Comparison of ENCODE assay signal across 8 mouse cellular contexts in the genomic region with DNA sequence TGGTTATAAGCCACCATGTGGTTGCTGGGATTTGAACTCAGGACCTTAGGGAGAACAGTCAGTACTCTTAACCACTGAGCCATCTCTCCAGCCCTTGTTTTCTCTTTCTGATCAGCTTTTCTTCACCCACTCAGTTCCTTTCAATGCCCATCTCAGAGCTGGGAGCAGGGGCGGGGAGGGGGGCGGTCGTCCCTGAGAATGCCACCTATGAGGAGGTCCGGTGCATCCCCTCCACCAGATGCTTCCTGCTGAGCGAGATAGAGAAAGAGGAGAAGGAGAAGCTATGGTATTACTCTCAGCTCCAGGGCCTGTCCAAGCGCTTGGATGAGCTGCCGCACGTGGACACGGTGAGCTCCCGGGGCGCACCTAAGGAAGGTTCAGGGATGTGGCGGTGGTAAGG. TPM values are rescaled to one million over a fixed set of nuclear protein-coding genes. Genes with fewer than 3 reads are reported as not detected.
DNase-seq lines count a peak whose midpoint lies in the region; ATAC-seq lines count a peak whose summit lies in the region.

No protein-coding gene starts in this region.

- no peak overlapping the region for H3K27ac ChIP-seq in kidney, embryonic 16.5 days (ENCODE audit: low read length)
- no peak overlapping the region for H3K27ac ChIP-seq in intestine, embryonic 15.5 days
- no peak overlapping the region for H3K27ac ChIP-seq in midbrain, embryonic 14.5 days (replicated peaks; ENCODE audit: low read depth, low read length)

- no peak for ATAC-seq in kidney, embryonic 16.5 days (ENCODE audit: low FRiP score, low TSS enrichment)
- peak; percentile 2; the same call in 1 of the 2 replicates for ATAC-seq in erythroblast, adult 5-6 weeks (replicated peaks; ENCODE audit: low FRiP score, poor library complexity, severe bottlenecking)
- no peak for ATAC-seq in intestine, embryonic 15.5 days
- ATAC-seq in midbrain, embryonic 14.5 days (ENCODE audit: low FRiP score, low TSS enrichment): no peak

- no peaks in the 10 kb centered on the region for H3K9me3 ChIP-seq in kidney, embryonic 16.5 days (ENCODE audit: low read length)
- no peaks in the 10 kb centered on the region for H3K9me3 ChIP-seq in intestine, embryonic 15.5 days
- no peaks in the 10 kb centered on the region for H3K9me3 ChIP-seq in midbrain, embryonic 14.5 days (ENCODE audit: control insufficient read depth, low read length)

- peak overlapping the region; percentile 48 for H3K4me2 ChIP-seq in kidney, embryonic 16.5 days (replicated peaks; ENCODE audit: low read depth, low read length)
- H3K4me2 ChIP-seq in intestine, embryonic 15.5 days (replicated peaks): peak overlapping the region; percentile 46
- H3K4me2 ChIP-seq in midbrain, embryonic 14.5 days (ENCODE audit: low read length): peak overlapping the region; percentile 35

- no peaks in the 10 kb centered on the region for H3K36me3 ChIP-seq in kidney, embryonic 16.5 days (ENCODE audit: insufficient read depth, low read length)
- no peaks in the 10 kb centered on the region for H3K36me3 ChIP-seq in intestine, embryonic 15.5 days
- peaks cover 75% of the 10 kb centered on the region for H3K36me3 ChIP-seq in midbrain, embryonic 14.5 days (ENCODE audit: control insufficient read depth, insufficient read depth, low read length)

- H3K4me1 ChIP-seq in kidney, embryonic 16.5 days (ENCODE audit: insufficient read depth, low read length): peaks cover 15% of the 10 kb centered on the region
- peaks cover 12% of the 10 kb centered on the region for H3K4me1 ChIP-seq in intestine, embryonic 15.5 days (replicated peaks)
- peaks cover 35% of the 10 kb centered on the region for H3K4me1 ChIP-seq in midbrain, embryonic 14.5 days (ENCODE audit: control insufficient read depth, insufficient read depth, low read length)

- peak overlapping the region; percentile 35 for H3K4me3 ChIP-seq in kidney, embryonic 16.5 days (ENCODE audit: low read length)
- H3K4me3 ChIP-seq in intestine, embryonic 15.5 days (replicated peaks): peak overlapping the region; percentile 11; the same call in 1 of the 2 replicates
- H3K4me3 ChIP-seq in midbrain, embryonic 14.5 days (replicated peaks; ENCODE audit: low read depth, low read length): no peak overlapping the region

- peaks cover 50% of the 10 kb centered on the region for H3K27me3 ChIP-seq in kidney, embryonic 16.5 days (ENCODE audit: insufficient read depth, low read length)
- peaks cover 57% of the 10 kb centered on the region for H3K27me3 ChIP-seq in intestine, embryonic 15.5 days (replicated peaks)
- H3K27me3 ChIP-seq in midbrain, embryonic 14.5 days (ENCODE audit: control insufficient read depth, insufficient read depth, low read length): no peaks in the 10 kb centered on the region

- H3K9ac ChIP-seq in kidney, embryonic 16.5 days (replicated peaks; ENCODE audit: low read length): peak overlapping the region; percentile 31; the same call in 1 of the 2 replicates
- H3K9ac ChIP-seq in intestine, embryonic 15.5 days: no peak overlapping the region
- peak overlapping the region; percentile 20; the same call in 1 of the 2 replicates for H3K9ac ChIP-seq in midbrain, embryonic 14.5 days (replicated peaks; ENCODE audit: low read length)

- 21% methylated on average over 12 of the region's 12 CpGs for WGBS in kidney, embryonic 16.5 days
- 23% methylated on average over 12 of the region's 12 CpGs for WGBS in intestine, embryonic 15.5 days
- 51% methylated on average over 12 of the region's 12 CpGs for WGBS in midbrain, embryonic 14.5 days

- DNase-seq in kidney, postnatal 4 days: no peak
- no peak for DNase-seq in midbrain, embryonic 14.5 days
- no peak for DNase-seq in gastrocnemius, adult 18-20 months (ENCODE audit: low spot score)
- DNase-seq in urinary bladder, postnatal 10 days (ENCODE audit: low spot score): no peak
- no peak for DNase-seq in urinary bladder, postnatal 14 days (ENCODE audit: low spot score)

RNA-seq across cellular contexts. Expression of gene Apc2, which starts 8.7 kb away (rescaled TPM):
- polyA plus RNA-seq in kidney, embryonic 16.5 days (2015; fragmentation: Nextera tagmentation; extraction: Ambion mirVana): 1.6 and 1.9 TPM in 2 replicates
- not detected in 2 replicates for total RNA-seq in erythroblast, adult 5-6 weeks (2015; ENCODE audit: low replicate concordance)
- 0.09 and 0.14 TPM in 2 replicates for total RNA-seq in erythroblast, adult 5-6 weeks (2017; ENCODE audit: low replicate concordance)
- 4.9 and 6.5 TPM in 2 replicates for polyA plus RNA-seq in intestine, embryonic 15.5 days (2015; fragmentation: Nextera tagmentation; extraction: Ambion mirVana)
- 241 and 259 TPM in 2 replicates for polyA plus RNA-seq in midbrain, embryonic 14.5 days (2014; fragmentation: Nextera tagmentation; extraction: Ambion mirVana)
- total RNA-seq in gastrocnemius, adult 18-20 months (2021): under 1 TPM; 0.18 to 0.31 TPM

RNA-seq across cellular contexts. Expression of gene Rps15, which starts 12.2 kb away (rescaled TPM):
- polyA plus RNA-seq in kidney, embryonic 16.5 days (2015; fragmentation: Nextera tagmentation; extraction: Ambion mirVana): 899 and 901 TPM in 2 replicates
- 509 and 541 TPM in 2 replicates for total RNA-seq in erythroblast, adult 5-6 weeks (2015; ENCODE audit: low replicate concordance)
- 422 and 457 TPM in 2 replicates for total RNA-seq in erythroblast, adult 5-6 weeks (2017; ENCODE audit: low replicate concordance)
- polyA plus RNA-seq in intestine, embryonic 15.5 days (2015; fragmentation: Nextera tagmentation; extraction: Ambion mirVana): 974 and 1,020 TPM in 2 replicates
- 622 and 707 TPM in 2 replicates for polyA plus RNA-seq in midbrain, embryonic 14.5 days (2014; fragmentation: Nextera tagmentation; extraction: Ambion mirVana)
- 100 to 1,000 TPM; 703 to 778 TPM for total RNA-seq in gastrocnemius, adult 18-20 months (2021)

RNA-seq across cellular contexts. Expression of gene 2310011J03Rik, which starts 15.9 kb away (rescaled TPM):
- polyA plus RNA-seq in kidney, embryonic 16.5 days (2015; fragmentation: Nextera tagmentation; extraction: Ambion mirVana): 52.9 and 54.8 TPM in 2 replicates
- total RNA-seq in erythroblast, adult 5-6 weeks (2015; ENCODE audit: low replicate concordance): 6.1 and 12.7 TPM in 2 replicates
- total RNA-seq in erythroblast, adult 5-6 weeks (2017; ENCODE audit: low replicate concordance): 3.5 and 3.7 TPM in 2 replicates
- 51.4 and 51.5 TPM in 2 replicates for polyA plus RNA-seq in intestine, embryonic 15.5 days (2015; fragmentation: Nextera tagmentation; extraction: Ambion mirVana)
- polyA plus RNA-seq in midbrain, embryonic 14.5 days (2014; fragmentation: Nextera tagmentation; extraction: Ambion mirVana): 20.4 and 21.6 TPM in 2 replicates
- 1 to 10 TPM; 6.8 to 7.1 TPM for total RNA-seq in gastrocnemius, adult 18-20 months (2021)

RNA-seq across cellular contexts. Expression of gene Pcsk4, which starts 24.8 kb away (rescaled TPM):
- polyA plus RNA-seq in kidney, embryonic 16.5 days (2015; fragmentation: Nextera tagmentation; extraction: Ambion mirVana): 8.6 and 8.8 TPM in 2 replicates
- total RNA-seq in erythroblast, adult 5-6 weeks (2015; ENCODE audit: low replicate concordance): 1.0 TPM in 1 of 2 replicates, not detected in the other
- total RNA-seq in erythroblast, adult 5-6 weeks (2017; ENCODE audit: low replicate concordance): not detected in 2 replicates
- polyA plus RNA-seq in intestine, embryonic 15.5 days (2015; fragmentation: Nextera tagmentation; extraction: Ambion mirVana): 8.1 and 8.8 TPM in 2 replicates
- 2.5 and 3.5 TPM in 2 replicates for polyA plus RNA-seq in midbrain, embryonic 14.5 days (2014; fragmentation: Nextera tagmentation; extraction: Ambion mirVana)
- total RNA-seq in gastrocnemius, adult 18-20 months (2021): under 1 TPM; 0.78 to 0.97 TPM

RNA-seq across cellular contexts. Expression of gene Reep6, which starts 25.3 kb away (rescaled TPM):
- 11.0 and 11.5 TPM in 2 replicates for polyA plus RNA-seq in kidney, embryonic 16.5 days (2015; fragmentation: Nextera tagmentation; extraction: Ambion mirVana)
- 1.7 and 6.0 TPM in 2 replicates for total RNA-seq in erythroblast, adult 5-6 weeks (2015; ENCODE audit: low replicate concordance)
- 2.0 and 4.5 TPM in 2 replicates for total RNA-seq in erythroblast, adult 5-6 weeks (2017; ENCODE audit: low replicate concordance)
- 132 and 159 TPM in 2 replicates for polyA plus RNA-seq in intestine, embryonic 15.5 days (2015; fragmentation: Nextera tagmentation; extraction: Ambion mirVana)
- polyA plus RNA-seq in midbrain, embryonic 14.5 days (2014; fragmentation: Nextera tagmentation; extraction: Ambion mirVana): 5.3 and 7.3 TPM in 2 replicates
- total RNA-seq in gastrocnemius, adult 18-20 months (2021): 1 to 10 TPM; 3.4 to 4.1 TPM

Comparison
In these comparisons a context has a peak if more than half of its experiments do, and no peak if none do; other contexts are left out.
1. RNA of gene Apc2, which starts 8.7 kb away (polyA plus RNA-seq): 241 to 259 TPM in midbrain, embryonic 14.5 days; 4.9 to 6.5 TPM in intestine, embryonic 15.5 days and 1.6 to 1.9 TPM in kidney, embryonic 16.5 days; every median in the first group is over 10 times any median in the second.
2. Peak in every context shown above with its lines, with median percentiles within 50 percentile points of each other: H3K4me2 ChIP-seq.